Mouse (Mus musculus): ENCODE measurements around the gene Fcgr4. TPM values are rescaled to one million over a fixed set of nuclear protein-coding genes. Genes with fewer than 3 reads are reported as not detected.

Fcgr4 gene
- total RNA-seq, 2 experiments from 2014 or later: 0.34 to 0.52 TPM

DNA sequence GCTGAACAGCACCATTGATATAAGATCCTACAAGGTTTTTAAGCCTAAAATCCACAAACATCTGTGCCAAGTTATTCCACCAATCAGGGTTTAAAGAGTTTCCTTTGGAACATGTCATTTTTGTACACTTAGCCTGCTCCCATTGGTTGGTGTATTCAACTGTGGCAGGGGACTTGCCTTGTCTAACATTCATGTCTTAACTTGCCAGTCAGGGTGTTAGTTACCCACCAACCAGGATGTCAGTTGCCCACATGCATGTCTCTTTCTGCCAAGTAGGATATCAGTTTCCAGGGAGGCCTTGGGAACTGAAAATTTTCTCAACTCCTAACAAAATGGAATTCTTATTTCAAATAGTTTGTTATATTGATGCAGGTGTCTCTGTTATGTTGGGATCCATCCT, 13.1 kb upstream of the Fcgr4 start:
- intact Hi-C loops (cut with DNase I): no loop called here
- no peak for DNase-seq (ENCODE audit: low spot score)

DNA sequence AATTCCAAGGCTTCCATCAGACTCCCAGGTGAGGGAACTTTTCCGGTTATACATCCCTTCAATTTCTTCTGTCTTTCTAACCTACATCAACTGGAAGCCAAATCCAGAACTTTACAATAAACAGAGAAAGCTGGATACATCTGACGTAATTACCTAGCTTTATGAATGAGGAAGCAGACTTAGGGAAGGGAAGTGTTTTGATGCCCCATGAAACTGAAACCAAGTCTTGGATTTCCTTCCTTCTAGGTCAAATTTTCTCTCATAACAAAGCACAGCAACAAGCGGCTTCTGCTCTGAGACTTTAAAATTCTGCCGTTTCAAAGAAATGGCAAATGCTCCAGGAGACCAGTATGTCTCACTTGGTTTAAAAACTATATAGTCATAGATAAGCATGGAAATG, 12.4 kb upstream of the Fcgr4 start:
- intact Hi-C loops (cut with DNase I): no loop called here

DNA sequence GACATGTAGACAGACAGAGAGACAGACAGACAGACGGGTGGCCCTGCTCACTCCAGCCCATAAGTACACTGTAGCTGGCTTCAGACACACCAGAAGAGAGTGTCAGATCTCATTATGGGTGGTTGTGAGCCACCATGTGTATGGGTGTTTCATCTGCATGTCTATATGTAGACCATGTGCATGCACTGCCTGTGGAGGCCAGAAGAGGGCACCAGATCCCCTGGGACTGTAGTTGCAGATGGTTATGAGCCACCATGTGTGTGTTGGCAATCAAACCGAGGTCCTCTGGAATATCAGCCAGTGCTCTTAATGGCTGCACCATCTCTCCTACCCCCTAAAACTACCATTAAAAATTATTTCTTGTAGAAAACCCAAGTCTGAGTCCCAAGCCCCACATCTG, 11.8 kb upstream of the Fcgr4 start:
- no peak for DNase-seq (ENCODE audit: low spot score)
- intact Hi-C loops (cut with DNase I): no loop called here

More for the DNA sequence above, 12.4 kb upstream of the Fcgr4 start:
- no peak for DNase-seq (ENCODE audit: low spot score)

DNA sequence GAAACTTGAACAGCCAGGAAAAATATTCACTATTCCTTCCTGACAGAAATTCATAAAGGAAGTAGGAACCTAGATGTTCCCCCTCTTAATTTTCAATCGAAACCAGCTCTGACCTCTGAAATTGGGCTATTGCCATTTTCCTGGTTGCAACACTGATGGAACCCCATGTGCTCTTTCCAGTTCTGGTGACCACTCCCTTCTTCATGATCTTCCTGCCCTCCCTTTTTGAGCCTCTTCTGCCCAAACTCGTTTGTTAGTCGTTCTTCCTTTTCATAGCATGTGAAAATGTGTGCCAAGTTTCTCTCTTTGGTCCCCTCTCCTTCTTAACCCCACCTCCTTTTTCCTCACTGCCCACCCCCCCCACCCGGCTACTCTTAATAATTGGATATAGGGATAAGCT, 7.0 kb upstream of the Fcgr4 start:
- intact Hi-C loops (cut with DNase I): no loop called here
- DNase-seq (ENCODE audit: low spot score): no peak

DNA sequence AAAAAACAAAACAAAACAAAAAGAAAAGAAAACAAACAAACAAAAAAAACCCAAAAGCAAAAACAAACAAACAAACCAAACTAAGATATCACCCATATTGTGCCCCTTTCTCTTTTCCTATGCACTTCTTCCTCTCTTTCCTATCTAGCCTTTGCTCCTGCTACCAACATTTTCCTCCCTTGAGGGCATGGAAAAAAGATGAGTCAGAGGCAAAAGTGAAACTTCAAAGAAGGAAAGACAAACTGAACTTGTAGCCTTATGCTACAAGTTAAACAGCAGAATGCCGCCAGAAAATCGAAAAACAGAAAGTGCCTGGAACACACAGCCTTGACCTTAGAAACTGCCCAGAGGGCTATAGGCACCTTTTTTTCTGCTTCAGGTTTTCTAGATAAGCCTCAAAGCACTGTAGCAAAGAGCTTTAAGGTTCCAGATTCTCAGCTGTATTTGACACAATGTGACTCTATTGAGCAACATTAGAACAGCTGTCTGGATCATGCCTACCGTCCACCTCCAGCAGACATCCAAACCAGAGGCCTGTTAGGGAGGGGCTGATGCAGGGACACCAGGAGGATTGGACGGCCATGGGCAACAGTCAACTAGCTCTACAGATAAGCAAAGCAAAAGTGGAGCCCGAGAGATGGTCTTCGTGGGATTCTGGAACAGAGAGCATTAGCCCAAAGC, 1.9 kb upstream of the Fcgr4 start:
- no peak for DNase-seq (ENCODE audit: low spot score)
- intact Hi-C loops (cut with DNase I): no loop called here

DNA sequence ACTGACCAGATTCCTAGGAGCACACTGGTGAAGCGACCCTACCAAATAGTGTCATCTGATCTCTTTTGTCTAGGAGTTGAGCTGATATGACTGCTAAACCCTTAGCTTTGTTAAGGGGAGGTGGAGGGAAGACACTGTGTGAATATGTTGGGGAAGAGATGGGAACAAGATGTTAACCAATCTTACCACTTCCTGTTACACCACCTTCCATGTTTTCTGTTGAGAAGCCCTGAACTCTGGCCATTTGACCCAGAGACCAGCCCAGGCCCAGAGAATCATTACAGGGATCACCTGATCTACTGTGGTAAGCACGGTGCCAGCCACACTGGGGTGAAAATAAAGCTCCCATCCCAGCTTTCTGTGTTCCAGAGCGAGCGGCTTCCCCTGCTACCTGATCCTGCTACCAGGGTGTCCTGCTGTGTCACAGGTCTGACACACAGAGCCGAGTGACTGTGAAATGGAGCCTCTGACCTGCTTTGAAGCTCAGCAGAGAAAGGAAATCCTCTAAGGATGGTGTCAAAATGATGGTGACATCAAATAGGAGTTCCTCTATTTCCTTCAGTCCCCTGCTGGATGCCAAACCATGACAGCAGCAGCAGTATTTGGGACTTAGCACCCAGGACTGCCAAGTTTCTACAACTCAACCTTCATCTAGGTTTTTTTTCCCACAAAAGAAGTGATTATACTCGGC, 1.1 kb upstream of the Fcgr4 start:
- intact Hi-C loops (cut with DNase I): no loop called here
- no peak for DNase-seq (ENCODE audit: low spot score)

DNA sequence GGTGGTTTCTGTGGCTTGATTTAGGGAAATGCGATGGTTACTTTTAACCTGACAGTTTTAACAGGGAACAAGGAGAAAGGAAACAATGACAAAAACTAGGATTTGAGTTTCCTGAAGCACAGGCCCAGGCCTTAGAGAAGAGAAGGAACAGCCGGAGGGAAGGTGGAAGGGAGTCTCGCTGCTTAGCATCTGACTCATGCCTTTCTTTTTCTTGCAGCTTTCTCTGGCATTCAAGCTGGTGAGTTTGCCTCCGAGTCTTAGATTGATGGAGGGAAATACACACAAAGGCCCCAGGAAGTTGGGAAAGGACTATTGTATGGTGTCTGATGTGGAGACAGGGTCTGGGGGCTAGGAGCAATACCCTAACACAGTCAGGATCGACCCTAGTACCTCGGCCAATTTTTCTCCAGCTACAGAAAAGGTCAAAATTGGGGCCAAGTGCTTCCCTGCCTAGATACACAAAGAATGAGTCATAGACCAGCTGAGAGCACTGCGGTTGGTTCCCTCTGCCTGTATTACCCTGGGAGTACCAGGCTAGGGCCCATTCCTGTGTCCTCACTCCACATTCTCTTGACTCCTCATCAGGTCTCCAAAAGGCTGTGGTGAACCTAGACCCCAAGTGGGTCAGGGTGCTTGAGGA, 711 bp downstream of the Fcgr4 start:
- intact Hi-C loops (cut with DNase I): no loop called here
- DNase-seq (ENCODE audit: low spot score): no peak

DNA sequence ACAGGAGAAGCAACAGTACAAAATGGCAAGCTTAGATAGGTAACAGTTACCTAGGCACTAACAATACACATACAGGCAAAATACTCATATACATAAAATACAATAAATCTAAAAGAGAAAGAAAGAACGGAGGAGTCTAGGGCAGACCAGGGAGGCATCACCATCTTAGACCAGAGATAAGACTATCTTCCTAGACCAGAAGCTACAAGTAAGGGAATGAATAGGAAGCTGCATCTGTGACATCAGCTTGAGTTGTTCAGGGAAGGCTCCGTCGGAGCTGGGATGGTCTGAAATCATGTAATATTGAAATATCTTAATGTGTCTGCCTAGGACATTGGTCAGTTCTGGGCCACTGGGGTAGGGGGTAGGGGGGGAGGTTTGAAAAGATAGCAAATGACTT, 13.0 kb downstream of the Fcgr4 start:
- intact Hi-C loops (cut with DNase I): loop anchor here (10.0 kb wide), 1 partner anchor 473 kb away; the partner anchor contains the start of gene Alyref2
- DNase-seq (ENCODE audit: low spot score): no peak

DNA sequence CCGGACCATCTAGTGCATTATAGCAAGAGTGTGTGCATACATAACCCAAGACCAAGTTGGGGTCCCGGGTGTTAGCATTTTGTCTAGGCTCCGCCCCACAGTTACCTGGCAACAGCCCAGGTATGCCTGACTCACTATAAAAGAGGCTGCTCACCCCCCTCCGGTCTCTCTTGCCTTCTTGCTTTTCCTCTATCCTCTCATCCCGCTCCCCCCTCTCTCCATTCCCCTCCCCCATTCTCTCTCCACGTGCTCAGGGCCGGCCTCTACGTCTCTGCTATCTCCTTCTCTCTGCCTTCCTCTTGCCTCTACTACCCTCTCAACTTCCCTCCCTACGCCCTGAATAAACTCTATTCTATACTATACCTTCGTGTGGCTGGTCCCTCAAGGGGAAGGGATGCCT, 14.0 kb downstream of the Fcgr4 start:
- intact Hi-C loops (cut with DNase I): loop anchor here (10.0 kb wide), 1 partner anchor 472 kb away; the partner anchor contains the start of gene Alyref2
- no peak for DNase-seq (ENCODE audit: low spot score)

DNA sequence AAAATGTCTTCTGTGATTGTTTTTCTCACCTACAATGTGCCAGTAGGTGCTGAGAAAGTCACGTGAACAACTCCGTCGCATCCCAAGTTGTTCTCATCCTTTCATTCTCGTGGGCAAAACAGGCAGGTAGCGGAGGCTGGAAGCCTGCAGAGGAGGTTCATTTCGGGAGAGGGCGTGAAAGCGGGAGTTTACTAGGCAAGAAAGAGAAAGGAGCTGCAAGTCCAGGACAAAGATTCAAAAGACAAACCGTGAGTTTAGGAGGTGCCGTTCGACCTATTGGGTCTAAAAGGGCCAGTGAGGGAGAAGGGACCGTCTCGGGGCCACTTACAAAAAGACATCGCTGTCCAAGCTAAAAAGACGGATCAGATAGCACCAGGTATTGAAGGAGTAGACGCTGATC, 14.5 kb downstream of the Fcgr4 start:
- DNase-seq (ENCODE audit: low spot score): no peak
- intact Hi-C loops (cut with DNase I): loop anchor here (10.0 kb wide), 1 partner anchor 472 kb away; the partner anchor contains the start of gene Alyref2

DNA sequence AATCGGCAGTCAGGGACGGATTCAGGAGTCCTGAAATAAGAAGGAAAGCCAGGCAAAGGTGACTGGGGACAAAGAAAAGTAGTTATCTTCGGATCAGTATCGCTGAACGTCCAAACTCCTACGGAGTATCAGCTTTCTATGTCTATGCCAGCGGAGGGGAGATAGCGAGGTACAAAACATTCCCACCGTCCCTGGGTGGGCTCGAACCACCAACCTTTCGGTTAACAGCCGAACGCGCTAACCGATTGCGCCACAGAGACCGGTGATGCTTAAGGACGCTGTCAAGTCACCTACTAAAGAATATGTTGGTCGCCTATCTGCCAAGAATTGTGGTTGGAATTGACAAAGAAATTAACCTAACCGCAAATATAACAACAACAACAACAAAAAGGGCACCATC, 15.0 kb downstream of the Fcgr4 start:
- peak; percentile 67 for DNase-seq (ENCODE audit: low spot score)
- intact Hi-C loops (cut with DNase I): loop anchor here (10.0 kb wide), 1 partner anchor 471 kb away; the partner anchor contains the start of gene Alyref2

DNA sequence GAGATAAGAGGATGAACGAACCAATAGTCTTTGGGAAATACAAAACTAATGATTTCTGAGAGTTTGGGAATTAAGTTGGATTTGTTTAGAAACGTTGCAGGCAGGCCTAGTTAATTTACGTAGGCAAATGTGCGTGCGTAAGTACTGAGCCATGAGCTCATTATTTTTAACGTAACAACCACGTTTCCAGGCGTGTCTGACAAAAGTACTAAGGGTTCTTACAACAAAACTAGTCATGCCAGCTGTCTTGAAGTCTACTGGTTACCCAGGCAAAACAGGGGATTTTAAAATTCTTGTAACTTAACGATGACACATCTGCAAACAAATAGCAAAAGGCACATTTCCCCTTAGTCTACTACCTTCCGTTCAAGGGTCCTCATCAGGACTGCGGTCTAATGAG, 15.5 kb downstream of the Fcgr4 start:
- intact Hi-C loops (cut with DNase I): loop anchor here (10.0 kb wide), 1 partner anchor 471 kb away; the partner anchor contains the start of gene Alyref2
- no peak for DNase-seq (ENCODE audit: low spot score)

DNA sequence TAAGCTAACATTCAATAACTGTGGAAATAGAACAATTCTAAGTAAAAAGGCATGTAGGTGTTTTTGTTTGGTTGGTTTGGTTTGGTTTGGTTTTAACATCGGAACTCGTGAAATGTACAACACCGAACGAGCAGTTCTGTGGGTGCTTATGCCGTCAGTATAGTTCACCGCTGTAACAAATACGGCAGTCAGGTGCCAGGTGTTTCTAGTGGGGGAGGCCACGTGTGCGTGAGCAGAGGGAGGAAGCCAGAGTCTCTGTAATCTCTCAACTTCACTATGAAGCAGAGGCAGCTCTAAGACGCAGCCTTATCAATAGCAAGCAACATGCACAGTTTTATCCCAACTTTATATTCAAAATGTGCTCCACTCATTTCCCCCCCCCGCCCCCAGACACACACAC, 16.9 kb downstream of the Fcgr4 start:
- no peak for DNase-seq (ENCODE audit: low spot score)
- intact Hi-C loops (cut with DNase I): loop anchor here (10.0 kb wide), 1 partner anchor 469 kb away; the partner anchor contains the start of gene Alyref2

DNA sequence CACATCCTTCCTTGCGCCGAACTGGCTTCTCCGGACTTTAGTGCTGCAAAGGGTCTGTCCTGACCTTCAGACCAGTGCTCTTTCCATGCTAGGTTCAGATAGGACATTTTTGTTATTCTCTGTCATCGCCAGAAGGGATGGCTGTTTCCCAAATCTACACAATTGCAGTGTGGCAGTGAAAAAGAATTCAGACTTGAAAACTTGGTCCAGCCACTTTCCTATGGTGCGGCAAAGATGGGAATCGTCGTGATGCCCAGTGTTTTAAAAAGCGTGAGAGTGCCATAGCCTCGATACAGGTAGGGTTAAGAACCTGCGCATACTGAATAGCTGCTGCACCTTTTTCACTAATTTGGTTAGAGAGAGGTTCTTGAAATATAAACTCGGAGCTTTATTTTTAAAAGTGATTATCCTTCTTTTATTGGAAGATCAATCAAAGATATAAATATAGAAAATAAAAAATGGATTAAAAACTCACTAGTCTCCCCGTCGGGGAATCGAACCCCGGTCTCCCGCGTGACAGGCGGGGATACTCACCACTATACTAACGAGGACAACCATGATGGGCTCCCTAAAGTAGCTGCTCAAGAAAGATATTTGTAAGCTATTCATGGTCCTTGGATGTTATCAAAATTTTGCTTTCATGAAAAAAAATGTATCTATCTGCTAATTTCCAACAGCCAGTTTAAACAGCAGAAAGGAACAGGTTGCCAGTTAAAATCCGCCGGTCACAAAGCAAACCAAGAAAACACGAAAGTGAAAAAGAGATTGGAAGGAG, 18.0 kb downstream of the Fcgr4 start:
- DNase-seq (ENCODE audit: low spot score): peak; percentile 13
- intact Hi-C loops (cut with DNase I): loop anchor here (10.0 kb wide), 1 partner anchor 468 kb away; the partner anchor contains the start of gene Alyref2

DNA sequence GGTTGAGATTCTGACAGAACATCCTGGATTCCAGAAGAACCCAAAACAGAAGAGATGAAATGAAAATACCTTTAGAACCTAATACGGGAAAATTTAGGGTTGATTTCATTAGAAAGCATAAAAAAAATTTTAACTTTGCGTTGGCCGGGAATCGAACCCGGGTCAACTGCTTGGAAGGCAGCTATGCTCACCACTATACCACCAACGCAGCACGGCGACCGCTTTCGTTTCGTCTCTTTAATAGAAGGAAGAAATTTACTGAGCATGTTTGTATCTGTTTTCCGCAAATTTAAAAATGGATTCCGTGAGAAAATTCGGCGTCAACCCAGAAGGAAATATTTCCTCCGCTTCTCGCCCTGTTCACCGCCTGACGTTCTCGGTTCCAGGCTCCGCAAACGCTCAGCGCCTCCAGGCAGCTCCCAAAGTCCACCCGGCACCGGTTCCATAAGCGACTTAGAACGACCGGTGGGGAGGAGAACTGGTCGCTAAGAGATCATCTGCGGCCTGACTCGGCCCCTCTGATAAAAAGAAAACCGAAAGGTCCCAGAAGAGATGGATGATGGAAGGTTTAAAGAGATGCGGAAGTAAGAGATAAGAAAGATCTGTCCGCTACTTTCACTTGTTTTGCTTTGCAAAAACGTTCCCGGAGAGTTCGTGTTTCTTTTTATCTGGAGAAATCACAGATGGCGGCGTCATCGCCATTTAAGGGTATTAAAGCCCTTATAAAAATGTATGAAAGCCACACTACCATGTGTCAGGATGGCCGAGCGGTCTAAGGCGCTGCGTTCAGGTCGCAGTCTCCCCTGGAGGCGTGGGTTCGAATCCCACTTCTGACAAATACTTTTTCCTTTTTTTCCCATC, 19.4 kb downstream of the Fcgr4 start:
- intact Hi-C loops (cut with DNase I): loop anchor here (2.0 to 10.0 kb wide), 2 partner anchors 63 to 467 kb away; partner anchors contain the start of gene Alyref2
- peak; percentile 60 for DNase-seq (ENCODE audit: low spot score)

DNA sequence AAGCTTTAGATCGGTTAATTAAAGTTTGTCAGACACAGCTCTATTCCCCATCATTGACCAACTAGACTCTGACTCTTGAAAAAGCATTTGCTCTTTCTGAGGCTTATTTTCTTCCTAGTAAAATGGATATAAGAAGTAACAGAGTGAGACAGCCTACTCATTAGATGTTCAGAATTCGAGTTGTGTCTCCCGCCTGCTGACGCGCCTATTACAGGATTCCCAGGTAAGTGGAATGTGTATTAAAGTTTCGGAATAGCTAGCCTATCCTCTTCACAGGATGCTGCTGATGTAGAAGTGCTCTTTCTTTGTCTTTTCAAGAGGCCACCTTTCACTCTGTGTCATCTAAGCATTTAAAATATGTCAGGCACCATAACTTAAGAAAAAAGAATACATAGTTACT, 20.4 kb downstream of the Fcgr4 start:
- no peak for DNase-seq (ENCODE audit: low spot score)
- intact Hi-C loops (cut with DNase I): loop anchor here (2.0 to 10.0 kb wide), 2 partner anchors 62 to 466 kb away; partner anchors contain the start of gene Alyref2

DNA sequence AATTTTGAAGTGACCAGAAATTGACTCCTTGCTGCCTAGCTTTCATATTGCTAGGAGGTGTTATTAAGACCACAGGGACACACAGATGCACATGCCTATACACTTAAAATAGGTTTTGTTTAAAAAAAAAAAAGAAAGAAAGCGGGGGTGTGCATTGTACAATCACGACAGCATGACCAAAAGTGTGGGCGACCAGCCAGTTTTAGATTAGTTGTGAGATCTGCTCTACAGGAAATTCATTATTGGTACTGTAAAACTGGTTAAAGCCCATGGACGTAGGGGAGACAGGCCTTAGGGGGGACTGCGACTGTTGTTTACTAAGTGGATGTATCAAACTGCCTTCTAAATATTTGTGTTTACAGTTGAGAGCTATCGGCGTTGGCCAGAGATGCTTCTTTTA, 21.2 kb downstream of the Fcgr4 start:
- intact Hi-C loops (cut with DNase I): loop anchor here (2.0 to 10.0 kb wide), 2 partner anchors 61 to 465 kb away; partner anchors contain the start of gene Alyref2
- no peak for DNase-seq (ENCODE audit: low spot score)

DNA sequence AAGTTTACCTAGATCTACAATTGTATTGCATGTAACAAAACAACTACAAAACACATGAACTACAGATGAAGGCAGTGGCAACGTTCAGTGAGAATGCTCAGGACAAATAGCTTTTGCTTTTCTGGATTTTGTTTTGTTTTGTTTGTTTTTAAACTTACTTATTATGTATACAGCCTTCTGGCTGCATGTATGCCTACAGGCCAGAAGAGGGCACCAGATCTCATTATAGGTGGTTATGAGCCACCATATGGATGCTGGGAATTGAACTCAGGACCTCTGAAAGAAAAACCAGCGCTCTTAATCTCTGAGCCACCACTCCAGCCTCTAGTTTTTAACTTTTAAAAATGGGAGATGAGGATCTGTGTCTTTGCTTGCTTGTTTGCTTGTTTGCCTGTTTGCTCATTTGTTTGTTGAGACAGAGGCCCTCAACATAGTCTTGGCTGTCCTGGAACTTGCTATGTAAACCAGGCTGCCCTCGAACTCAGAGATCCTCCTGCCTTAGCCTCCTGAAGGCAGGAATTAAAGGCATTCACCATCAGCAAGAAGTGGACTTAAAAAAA, 25.0 kb downstream of the Fcgr4 start:
- intact Hi-C loops (cut with DNase I): no loop called here
- DNase-seq (ENCODE audit: low spot score): no peak

Data from heart, postnatal 25 days (tissue).